Mouse (Mus musculus): ENCODE results near the gene Grk2. TPM values are rescaled to one million over a fixed set of nuclear protein-coding genes. Genes with fewer than 3 reads are reported as not detected.

Grk2 gene
- polyA plus RNA-seq (2017; shearing (Covaris generic)), result 100 to 1,000 TPM in 1 of 2 experiments, 10 to 100 TPM in 1; 83.4 to 101 TPM

DNA sequence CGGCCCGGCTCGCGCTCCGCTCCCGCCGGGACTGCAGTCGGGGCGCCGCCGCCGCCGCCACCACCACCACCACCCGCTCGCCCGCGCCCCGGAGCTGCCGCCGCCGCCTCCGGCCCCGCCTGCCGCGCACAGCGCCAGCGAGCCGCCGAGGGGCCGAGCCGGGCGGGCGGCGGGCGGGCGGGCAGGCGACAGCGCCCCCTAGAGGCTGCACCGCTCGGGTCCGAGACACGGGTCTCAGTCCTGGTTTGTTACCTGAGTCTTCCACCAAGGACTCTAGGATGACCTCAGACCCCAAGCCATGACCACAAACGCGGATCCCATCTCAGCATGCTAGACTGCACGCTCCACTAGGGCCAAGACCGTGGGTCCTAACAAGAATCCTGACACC is at the start of gene Grk2:
Gene Grk2 (minus strand): TSS at position 33 of the 388 bp plus-strand sequence.
- ATAC-seq, result no peak

DNA sequence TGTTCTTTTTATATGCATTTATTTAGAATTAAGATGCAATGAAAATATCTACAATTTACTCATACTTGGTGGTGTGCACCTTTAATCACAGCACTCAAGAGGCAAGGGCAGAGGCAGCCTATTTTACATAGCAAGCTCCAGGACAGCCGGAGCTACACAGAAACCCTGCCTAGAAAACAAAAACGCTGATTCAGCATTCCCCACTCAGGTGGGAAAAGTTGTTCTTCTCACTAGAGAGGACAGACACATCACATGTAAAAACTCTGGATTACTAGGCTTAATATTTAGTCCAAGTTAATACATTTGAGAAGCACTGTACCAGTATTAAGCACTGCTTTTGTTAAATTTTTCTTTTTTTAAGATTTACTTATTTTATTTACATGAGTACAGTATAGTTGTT is 43.4 kb upstream of the Grk2 start:
- no peak for ATAC-seq

DNA sequence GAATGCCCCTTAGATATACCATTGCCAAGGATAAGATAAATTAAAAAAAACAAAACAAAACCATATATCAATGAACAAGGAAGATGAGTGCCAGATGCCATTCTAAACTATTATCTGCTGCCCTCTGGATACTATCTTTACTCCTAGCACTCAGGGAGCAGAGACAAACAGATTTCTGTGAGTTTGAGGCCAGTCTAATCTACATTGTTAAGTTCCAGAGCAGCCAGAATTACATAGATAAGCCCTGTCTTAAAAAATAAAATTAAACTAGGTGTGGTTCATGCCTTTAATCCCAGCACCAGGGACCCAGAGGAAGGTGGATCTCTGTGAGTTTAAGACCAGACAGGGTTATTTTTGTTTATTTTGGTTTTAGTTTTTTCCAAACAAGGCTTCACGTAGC is 40.5 kb upstream of the Grk2 start:
- no peak for ATAC-seq

DNA sequence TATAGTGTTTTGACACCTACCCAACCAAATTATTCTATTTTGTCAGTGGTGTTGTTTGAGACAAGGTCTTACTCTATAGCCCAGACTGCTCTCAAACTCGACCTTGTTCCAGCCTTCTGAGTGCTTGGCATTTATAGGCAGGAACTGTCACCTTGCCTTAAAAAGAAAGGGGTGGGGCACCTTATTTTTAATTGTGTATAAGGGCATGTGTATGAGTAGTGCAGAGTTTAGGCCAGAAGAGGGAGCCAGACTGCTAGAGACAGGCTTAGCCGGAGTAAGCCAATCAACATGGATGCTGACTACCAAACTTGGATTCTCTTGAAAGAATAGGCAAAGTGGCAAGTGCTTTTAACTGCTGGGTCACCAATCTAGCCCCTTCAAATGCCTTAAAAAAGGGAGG is 32.1 kb upstream of the Grk2 start:
- peak; percentile 38 for ATAC-seq

DNA sequence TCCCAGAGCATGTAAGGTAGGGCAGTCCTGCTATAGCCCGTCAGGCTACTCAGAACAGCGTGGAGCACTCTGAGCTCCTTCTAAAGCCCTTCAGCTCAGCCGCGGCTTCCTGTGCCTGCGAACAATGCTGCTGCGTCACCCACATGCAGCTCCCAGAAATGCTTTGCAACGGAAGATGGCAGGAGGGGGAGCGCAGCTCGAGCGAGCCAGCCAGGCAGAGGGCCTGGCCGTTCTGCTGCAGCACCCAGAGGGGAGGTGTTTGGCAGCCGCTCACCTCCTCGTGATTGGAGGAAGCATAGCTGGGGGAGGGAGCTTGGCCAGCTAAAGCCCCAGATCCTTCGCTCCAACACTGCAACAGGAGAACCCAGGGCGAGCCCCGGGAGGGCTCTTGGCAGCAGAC is 27.8 kb upstream of the Grk2 start:
- ATAC-seq, result peak; percentile 89

DNA sequence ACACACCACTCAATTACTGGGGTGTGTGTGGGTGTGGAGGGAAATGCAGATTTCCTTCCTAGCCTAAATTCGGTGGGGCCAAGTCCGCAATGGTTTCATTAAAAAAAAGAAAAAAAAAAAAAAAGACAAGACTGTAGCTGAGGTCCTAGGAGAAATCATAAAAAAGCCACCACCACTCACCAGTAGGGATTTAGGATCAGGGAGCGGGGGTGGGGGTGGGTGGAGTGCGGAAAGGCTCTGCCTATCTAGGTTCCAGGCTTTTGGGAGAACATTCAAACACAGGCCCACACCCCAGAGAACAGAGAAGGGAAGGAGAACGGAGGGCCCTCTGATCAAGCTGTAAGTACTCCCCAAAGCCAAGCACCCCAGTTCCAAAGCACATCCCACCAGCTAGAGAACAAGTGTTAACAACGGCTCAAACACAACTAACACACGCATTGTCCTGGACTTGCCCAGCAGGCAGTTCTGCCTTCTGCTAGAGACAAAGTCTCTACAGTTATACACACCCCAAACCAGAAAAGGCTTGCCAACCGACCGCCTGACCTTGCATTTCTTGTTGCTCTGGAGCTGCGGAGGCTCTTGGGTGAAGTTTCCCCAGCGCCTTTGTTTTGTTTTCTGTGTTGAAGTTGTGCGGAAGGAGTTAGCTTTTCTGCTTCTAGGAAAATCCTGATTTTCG is 27.2 kb upstream of the Grk2 start:
- ATAC-seq, result no peak

DNA sequence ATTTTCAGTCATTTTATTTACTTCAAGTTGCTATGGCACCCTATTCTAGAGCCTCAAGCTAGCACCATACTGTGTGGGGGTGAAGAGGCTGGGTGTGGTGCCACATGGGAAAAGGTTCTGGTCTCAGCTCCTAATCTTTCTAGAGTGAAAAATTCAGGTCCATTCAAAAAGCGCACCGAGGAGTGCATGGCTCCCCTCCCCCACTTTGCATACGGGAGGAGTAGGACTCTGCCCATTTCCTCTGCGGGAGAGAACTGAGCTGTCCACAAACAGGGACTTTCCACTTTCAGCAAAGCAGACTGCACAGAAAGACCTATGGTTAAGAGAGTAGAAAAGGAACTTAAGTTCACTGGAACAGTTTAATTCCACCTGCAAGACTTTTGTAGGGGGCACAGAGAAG is 26.6 kb upstream of the Grk2 start:
- ATAC-seq, result peak; percentile 60

DNA sequence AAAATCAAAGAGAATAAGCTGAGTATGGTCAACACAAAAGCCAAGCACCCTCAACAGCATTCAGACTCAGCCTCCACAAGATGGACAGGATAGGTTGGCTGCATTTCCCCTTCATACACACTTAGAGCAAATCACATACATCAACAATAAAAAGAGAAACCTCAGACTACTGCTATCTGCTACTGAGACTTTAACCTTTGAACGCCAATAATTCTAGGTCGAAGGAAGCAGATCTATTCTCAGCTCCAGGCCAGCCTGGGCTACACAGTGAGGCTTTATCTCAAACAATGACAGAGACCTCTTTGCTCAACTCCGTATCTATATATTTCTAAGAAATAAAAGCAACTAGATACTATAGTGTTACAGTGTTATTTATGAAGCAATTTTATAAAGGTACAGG is 25.3 kb upstream of the Grk2 start:
- no peak for ATAC-seq

DNA sequence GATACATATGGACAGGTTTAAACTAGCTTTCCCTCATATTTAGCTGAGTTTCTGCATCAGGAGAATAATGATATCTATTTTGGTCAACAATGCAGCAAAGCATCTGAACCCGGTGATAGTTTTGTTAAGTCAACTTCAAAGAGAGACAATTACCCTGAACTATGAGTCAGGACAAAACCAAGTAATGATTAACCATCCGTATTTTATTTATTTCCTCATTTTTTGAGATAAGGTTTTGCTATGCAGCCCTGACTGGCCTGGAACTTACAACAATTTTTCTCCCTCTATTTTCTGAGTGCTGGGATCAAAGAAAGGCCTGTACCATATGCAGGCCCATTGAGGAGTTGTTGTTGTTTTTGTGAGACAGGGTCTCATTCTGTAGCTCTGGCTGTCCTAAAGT is 24.6 kb upstream of the Grk2 start:
- no peak for ATAC-seq

DNA sequence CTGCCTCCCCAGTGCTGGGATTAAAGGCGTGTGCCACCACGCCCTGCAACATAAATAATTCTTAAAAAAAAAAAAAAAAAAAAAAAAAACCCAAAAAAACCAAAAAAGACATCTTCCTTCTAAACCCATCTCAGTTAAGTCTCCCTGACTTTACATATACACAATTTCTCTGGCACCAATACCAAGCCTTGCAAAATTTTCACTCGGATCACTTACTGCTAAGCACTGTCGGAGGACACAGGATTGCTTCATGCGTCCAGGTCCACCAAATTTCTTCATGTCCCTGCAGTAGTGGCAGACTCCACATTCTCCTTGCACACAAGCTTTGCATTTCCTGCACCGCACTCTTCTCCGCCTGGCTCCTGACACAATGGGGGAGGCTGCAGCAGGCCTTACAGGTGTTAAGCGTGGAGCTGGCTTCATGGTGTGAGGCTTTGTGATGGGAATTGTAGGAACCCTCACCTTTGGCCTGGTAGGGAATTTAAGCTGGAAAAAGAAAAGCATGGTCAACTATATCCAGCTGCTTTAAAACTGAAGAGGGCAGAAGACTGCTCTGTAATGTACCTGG is 22.8 kb upstream of the Grk2 start:
- no peak for ATAC-seq

DNA sequence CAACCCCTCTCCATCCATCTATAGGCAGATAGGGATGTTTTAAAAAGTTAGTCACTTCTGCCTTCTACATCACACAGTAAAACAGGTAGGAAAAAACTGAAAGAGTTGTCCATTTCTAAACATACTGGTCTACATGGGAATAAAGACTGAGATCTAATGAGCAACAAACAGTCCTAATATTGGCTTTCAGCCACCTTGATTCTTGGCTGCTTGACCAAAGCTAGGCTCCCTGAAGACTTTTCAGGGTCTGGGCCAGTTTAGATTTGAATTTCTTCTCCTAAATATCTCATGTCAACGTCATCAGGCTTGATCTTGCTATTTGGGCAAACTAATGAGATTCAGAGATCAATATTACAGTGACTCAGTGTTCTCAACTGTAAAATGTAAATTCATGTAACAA is 20.9 kb upstream of the Grk2 start:
- ATAC-seq, result no peak

DNA sequence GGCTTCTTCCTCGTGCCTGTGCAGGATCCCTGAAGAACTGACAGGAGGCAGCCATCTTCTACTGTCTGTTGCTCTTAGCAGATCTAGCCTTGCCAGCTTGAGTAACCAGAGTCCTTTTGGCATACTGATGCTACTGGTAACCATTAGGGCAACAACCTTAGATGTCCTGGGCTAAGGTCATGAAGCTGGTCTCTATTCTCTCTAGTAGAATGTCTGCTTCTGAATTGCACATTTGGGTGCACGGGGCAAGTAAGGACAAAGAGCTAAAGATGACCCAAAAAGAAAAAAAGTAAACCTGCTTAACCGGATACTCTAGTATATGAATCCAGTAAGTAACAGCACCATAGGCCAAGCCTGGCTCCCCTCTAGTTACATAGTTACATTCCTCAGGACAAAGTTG is 20.1 kb upstream of the Grk2 start:
- no peak for ATAC-seq

DNA sequence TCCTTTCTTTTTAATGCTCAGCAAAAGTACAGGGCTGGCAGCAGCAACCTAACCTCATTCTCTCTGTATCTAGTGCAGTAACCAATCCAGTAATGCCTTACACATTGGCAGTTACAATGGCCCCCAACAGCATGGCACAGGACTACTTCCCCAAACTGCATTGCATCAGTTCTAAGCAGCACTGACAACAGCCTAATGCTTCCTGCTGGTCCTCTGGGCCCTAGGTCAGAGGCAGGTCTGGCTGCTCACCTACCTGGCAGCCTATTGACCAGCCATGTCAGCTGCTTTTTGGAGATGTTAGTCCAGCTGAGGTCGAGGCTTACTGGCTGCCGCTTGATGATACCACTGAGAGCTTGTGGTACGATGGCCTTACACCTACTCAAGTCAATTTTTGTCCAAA is 16.1 kb upstream of the Grk2 start:
- ATAC-seq, result no peak

DNA sequence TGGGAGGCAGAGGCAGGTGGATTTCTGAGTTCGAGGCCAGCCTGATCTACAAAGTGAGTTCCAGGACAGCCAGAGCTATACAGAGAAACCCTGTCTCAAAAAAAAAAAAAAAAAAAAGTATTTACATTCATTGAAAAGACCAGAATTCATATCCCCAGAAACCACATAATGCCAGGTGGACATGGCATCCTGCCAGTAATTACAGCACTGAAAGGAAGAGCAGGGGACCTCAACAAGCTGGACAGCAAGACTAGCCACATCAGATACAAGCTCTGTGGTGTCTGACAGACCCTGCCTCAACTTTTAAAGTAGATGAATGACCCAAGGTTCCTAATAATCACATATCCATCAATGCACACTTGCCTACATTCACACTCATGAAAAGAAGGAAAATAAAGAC is 15.6 kb upstream of the Grk2 start:
- ATAC-seq, result no peak

DNA sequence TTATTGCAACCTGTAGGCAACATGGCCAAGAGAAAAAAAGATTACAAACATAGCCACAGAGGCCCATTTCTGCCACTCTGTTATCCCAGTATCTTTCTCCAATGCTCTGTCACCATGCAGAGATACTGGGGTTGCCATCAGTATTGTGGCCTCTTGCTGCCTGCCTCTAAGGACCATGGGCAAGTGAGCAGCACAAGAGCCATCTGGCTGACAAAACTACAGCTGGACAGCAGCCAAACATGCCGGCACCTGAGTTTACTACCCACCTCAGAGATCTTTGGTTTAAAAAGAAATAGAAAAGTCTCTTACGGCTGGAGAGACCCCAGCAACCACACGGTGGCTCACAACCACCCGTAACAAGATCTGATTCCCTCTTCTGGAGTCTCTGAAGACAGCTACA is 13.2 kb upstream of the Grk2 start:
- no peak for ATAC-seq

DNA sequence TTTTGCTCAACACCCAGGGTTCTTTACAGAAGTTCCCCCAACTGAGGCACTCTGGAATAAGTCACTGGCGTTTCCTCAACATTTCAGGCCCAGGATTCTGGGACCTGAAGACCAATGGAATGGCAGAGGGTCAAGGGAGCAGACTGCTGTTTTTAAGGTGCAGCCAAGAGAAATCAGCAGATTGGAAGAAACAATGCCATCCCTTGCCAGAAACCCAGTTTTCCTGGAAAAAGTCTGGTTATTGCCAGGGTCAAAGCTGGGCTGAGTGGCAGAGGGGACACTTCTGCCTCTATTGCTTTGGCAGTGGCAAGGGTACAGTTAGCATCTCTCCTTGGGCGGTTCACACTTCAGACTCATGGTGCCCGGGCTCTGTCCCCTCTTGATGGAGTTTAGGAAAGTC is 11.2 kb upstream of the Grk2 start:
- ATAC-seq, result no peak

DNA sequence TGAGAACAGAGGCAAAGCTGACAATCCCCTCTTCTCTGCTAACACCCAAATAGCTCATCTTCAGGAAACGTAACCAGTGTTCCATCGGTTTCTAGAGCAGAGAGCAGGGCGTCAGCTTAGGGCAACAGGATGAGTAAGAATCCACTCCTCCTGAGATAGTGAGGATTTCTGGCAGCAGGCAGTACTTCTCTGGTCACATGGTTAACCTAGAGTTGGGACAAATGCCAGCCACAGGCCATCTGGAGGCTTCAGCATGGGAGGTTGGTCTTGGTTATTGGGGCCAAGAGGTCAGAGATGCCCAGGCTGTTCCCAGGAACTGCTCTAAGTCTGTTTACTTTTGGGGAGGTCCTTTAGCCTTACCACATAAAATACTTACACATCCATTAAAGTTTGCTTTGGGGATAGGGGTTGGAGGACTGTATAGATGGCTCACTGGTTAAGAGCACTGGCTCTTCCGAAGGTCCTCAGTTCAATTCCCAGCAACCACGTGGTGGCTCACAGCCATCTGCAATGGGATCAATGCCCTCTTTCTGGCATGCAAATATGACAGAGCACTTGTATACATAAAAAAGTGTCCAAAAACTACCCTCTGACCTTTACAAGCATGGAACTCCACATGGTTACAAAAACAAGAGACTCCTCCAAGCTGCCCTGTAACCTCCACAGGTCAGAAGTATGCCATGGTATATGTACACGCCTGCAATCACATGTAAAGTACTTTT is 9.4 kb upstream of the Grk2 start:
- no peak for ATAC-seq

DNA sequence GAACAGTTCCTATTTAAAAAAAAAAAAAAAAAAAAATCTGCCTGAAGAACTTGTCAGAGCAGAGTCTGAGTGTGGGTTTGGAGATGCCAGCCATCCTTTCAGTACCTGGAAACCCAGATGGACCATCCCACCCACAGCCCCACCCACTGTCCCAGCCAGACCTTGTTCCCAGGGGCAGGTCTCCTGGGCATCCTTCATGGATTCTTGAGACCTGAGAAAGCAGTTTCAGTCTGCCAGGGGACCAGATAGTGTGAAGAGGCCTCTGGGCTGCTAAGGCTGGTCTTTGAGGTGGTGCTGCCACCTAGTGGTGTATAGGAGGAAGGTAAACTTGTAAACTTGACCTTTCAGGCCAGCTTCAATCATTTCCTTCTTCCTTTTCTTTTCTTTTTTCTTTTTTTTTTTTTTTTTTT is 3.8 kb upstream of the Grk2 start:
- peak; percentile 37 for ATAC-seq

DNA sequence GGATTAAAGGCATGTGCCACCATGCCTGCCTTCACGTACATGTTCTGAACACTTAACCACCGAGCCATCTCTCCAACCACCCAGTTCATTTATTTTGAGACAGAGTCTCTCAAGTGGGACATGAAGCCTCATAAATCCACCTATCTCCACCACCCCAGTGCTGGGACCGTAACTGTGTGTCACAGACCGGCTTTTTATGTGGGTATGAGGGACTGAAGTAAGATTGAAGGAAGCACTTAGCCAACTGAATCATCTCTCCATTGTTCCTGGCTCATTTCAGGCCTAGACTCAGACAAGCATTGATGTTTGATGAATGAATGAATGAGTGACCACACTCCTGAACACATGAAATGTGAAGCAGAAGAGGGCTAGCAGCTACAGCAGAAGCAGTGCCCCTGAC is 3.3 kb upstream of the Grk2 start:
- no peak for ATAC-seq

DNA sequence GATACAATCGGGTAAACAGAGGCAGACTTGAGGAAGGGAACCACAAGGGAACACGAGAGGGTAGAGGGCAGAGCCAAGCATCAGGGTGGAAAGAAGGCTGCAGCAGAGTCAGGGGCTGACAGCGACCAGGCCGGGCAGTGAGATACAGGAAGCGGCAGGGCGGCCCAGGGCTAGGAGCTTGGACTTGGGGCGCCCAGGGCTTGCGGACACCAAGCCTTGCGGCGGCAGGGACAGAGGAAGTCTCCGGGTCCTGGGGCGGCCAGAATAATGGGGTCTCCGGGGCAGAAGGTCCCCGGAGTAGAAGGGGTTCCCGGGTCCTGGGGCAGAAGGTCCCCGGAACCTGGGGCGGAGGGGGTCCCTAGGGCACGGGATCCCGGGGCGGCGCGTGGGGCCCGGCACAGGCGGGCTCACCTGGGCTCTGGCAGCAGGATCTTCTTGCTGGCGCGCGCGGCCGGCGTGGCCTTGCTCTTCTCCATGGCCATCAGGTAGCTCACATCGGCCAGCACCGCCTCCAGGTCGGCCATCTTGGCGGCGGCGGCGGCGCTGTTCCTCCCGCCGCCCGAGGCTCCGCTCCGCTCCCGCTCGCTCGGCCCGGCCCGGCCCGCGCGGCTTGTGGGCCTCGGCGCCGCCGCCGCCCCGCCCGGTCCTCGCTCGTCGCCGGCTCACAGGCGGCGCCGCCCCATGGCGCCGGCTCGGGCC is 382 bp downstream of the Grk2 start:
- ATAC-seq, result peak; percentile 8

DNA sequence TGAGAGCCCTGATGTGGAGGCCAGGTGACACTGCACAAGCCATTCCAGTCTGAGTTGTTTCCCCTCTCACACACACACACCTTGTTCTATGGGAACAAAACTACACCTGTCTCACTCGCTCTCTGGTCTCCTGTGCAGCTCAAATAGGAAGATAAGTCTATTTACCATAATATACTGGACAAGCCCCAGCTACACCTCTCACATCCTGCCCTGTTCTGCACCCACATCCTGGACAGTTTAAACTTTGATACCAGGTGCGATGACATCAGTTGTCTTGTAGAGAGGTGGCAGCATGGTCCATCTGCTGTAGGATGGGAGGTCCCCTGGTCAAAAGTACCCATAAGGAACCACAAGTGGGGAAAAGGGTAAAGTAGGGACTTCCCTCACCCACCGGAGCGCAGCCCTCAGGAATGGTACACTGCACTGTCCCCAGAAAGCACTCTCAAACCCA is 1.1 kb downstream of the Grk2 start:
- ATAC-seq, result peak; percentile 50

DNA sequence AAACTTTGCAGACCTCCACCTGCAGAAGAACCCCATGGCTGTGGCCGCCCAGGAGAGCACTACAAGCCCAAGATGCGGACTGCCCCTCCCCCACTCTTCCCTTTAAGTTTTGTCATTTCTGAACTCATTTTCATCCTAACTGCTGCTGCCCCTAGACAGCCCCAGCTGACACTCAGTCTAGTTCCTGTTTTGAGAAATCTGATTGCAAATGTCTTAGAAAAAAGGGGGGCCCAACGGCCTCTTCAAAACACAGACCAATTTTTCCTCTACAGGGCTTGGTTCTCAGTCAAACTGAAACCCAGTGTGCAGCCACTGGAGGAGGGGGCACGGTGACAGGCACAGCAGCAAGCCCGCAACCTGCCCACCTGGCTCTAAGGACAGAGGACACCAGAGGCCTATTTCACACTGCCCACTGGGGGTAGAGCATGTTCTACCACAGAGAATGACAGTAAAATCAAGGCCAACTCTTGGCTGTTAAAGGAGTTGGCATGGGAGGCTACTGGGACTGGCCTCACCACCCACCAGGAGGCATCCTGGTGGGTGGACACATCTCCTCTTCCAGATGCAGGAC is 1.7 kb downstream of the Grk2 start:
- ATAC-seq, result no peak

DNA sequence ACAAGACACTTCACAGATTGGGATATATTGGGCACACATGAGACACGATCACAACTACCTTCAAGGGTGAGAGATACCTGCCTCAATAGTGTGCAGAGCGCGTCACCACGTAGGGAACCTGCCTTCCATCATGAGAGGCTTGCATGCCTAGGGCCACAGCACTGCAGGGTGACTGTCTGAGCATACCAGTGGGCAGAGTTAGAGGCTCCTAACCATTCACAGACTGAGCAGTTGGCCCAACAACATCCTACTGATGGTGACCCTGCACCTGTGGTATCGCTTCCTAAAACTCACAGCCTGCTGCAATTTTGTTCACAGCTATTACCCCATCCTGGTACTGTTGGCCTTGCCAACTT is 2.4 kb downstream of the Grk2 start:
- no peak for ATAC-seq
